Mouse (Mus musculus) stomach, embryonic 15.5 days (tissue): ENCODE results near the gene Kcnmb1. TPM values are rescaled to one million over a fixed set of nuclear protein-coding genes. Genes with fewer than 3 reads are reported as not detected.
A peak's percentile ranks its signal among the peaks of the same experiment; 100 is the strongest.

Experiments used
- ATAC-seq: fragments of 200-750 bp; cut with Nextera tagmentation; 2 replicates; pipeline ENCODE4 v1.8.0; 2017; ENCODE audit warnings: low read depth, moderate number of reproducible peaks, moderate TSS enrichment; ENCODE audit not compliant: insufficient read depth, low FRiP score
- H3K27ac ChIP-seq: fragments of 300-500 bp; sonication (generic); 2 replicates; pipeline ENCODE4 v1.5.1; 2015; ENCODE audit warnings: mild to moderate bottlenecking, inconsistent platforms
- H3K27me3 ChIP-seq: fragments of 300-500 bp; sonication (generic); replicated peaks from 2 replicates; pipeline ENCODE4 v1.6.1; 2015; ENCODE audit warnings: inconsistent platforms
- H3K36me3 ChIP-seq: fragments of 300-500 bp; sonication (generic); 2 replicates; pipeline ENCODE4 v1.6.1; 2015; ENCODE audit warnings: inconsistent platforms
- H3K4me1 ChIP-seq: fragments of 300-500 bp; sonication (generic); 2 replicates; pipeline ENCODE4 v1.6.1; 2015; ENCODE audit warnings: inconsistent platforms
- H3K4me2 ChIP-seq: fragments of 300-500 bp; sonication (generic); 2 replicates; pipeline ENCODE4 v1.6.1; 2015; ENCODE audit warnings: mild to moderate bottlenecking, inconsistent platforms
- H3K4me3 ChIP-seq: fragments of 300-500 bp; sonication (generic); replicated peaks from 2 replicates; pipeline ENCODE4 v1.5.1; 2015; ENCODE audit warnings: inconsistent platforms
- H3K9ac ChIP-seq: fragments of 300-500 bp; sonication (generic); 2 replicates; pipeline ENCODE4 v1.6.1; 2015; ENCODE audit warnings: inconsistent platforms
- H3K9me3 ChIP-seq: fragments of 300-500 bp; sonication (generic); 2 replicates; pipeline ENCODE4 v1.6.1; 2016; ENCODE audit warnings: inconsistent platforms
- WGBS: fragments of 180-500 bp; shearing (Covaris S2); methylation state at CpG from one replicate; pipeline ENCODE4 v1.1.7; 2015; 5-methylcytosine and 5-hydroxymethylcytosine counted together
- polyA plus RNA-seq: library from polyadenylated mRNA; unstranded; fragments of >200 nt; fragmentation: Nextera tagmentation; extraction: Ambion mirVana; gene quantifications from 2 replicates; pipeline ENCODE4 v1.2.1, GENCODE M21; 2015

Kcnmb1 gene
- polyA plus RNA-seq, 1 experiment from 2014 or later = 2.2 TPM

DNA sequence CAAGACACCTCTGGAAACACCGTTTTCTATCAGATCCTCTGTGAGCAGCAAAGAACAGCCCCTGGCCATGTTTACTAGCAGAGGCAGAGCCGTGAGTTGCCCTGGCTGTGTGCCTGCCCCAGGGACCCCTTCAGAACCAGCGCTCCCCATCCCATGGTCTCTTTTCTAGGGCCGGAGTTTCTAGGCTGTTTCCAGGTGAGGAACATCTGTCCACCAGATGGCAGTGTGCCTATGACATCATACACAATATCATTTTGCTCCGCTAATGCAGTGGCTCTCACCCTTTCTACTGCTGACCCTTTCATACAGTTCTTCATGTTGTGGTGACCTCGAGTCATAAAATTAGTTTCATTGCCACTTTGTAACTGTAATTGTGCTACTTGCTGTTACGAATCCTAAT lies 34.2 kb upstream of the Kcnmb1 start:
- Histone ChIP-seq H3K9me3 (no peaks in the 10 kb centered on the region), H3K4me3 (no peak overlapping the region), H3K27me3 (no peaks in the 10 kb centered on the region; the same call in 1 of the 2 replicates), H3K36me3 (no peaks in the 10 kb centered on the region), H3K4me1 (peaks cover 19% of the 10 kb centered on the region), H3K27ac (no peak overlapping the region), H3K9ac (no peak overlapping the region), H3K4me2 (no peak overlapping the region)
- WGBS = 30% methylated on average over 7 of the region's 7 CpGs
- ATAC-seq = no peak

DNA sequence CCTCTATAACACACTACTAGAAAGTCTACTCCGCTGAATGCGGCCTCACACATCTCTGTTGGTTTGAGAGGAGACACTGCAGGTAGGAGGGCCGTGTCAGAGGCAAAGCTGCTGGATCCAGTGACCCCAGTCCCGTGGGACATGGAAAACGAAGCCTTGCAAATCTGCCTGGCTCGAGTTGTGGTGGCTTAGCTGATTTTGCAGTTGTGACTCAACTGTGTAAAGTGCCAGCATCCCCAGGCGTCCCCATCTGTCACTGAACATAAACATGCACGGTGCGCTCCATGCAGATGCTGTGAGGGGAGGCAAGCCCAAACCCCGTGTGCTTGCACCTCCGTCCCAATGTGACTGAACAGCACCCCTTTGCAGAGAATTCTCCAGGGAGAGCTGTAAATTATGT lies 33.4 kb upstream of the Kcnmb1 start:
- no peaks in the 10 kb centered on the region for H3K9me3 ChIP-seq
- no peak overlapping the region for H3K9ac ChIP-seq
- no peaks in the 10 kb centered on the region; the same call in 1 of the 2 replicates for H3K27me3 ChIP-seq
- H3K36me3 ChIP-seq = no peaks in the 10 kb centered on the region
- 62% methylated on average over 11 of the region's 11 CpGs for WGBS
- ATAC-seq = no peak
- no peak overlapping the region for H3K27ac ChIP-seq
- no peak overlapping the region for H3K4me2 ChIP-seq
- peaks cover 19% of the 10 kb centered on the region for H3K4me1 ChIP-seq
- H3K4me3 ChIP-seq = no peak overlapping the region

DNA sequence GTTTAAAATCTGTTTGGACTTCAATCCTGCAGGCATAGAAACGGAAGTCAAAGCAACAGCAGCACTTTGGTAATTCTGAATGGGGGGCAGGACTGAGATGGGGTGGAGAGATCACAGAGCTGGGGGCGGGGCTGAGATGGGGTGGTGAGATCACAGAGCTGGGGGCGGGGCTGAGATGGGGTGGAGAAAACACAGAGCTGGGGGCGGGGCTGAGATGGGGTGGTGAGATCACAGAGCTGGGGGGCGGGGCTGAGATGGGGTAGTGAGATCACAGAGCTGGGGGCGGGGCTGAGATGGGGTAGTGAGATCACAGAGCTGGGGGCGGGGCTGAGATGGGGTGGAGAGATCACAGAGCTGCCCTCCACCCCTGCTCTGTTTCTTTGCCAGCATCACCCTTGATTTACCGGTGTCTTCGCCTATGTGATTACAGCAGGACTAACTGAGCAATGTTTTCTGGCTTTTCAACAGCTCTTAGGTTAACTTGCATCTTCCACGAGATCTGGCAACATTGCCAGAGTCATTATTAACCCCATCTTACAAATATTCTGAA lies 30.9 kb upstream of the Kcnmb1 start:
- no peaks in the 10 kb centered on the region for H3K9me3 ChIP-seq
- peak; percentile 40; the same call in 1 of the 2 replicates for ATAC-seq
- no peak overlapping the region for H3K9ac ChIP-seq
- no peak overlapping the region for H3K4me3 ChIP-seq
- H3K4me1 ChIP-seq = peaks cover 14% of the 10 kb centered on the region
- no peaks in the 10 kb centered on the region; the same call in 1 of the 2 replicates for H3K27me3 ChIP-seq
- no peaks in the 10 kb centered on the region for H3K36me3 ChIP-seq
- H3K4me2 ChIP-seq = peak overlapping the region; percentile 27
- H3K27ac ChIP-seq = 0 out of 2 replicates have a peak overlapping the region, but pooled peaks have one; percentile 21
- 13% methylated on average over 6 of the region's 10 CpGs for WGBS

DNA sequence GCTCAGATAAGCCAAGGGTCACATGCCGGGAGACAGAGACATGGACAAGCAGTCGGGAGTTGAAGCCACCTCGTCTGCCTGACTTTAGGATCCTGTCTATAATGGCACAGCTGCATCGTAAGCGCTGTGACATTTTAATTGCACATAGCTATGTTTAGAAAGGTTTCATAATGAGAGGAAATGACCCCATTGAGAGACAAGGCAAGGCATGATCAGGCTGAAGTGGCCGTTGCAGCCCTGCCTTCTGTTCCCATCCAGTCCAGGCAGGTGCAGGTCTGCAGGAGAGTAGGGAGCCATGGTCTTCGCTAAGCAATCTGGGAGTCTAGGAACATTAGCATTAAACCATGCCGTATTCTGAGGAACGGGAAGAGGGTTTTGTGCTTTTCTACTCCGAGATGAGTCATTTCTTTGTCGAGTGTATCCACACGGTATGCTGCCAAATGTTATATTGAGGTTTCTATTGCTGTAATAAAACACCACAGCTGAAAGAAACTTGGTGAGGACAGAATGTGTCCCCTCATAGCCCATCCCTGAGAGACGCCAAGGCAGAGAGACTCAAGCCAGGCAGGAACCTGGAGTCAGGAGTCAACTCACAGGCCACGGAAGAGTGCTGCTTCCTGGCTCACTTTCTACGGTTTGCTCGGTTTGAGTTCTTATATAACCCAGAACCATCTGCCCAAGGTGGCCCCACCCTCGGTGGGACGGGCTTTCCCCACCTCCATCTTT lies 30.3 kb upstream of the Kcnmb1 start:
- H3K4me1 ChIP-seq = peaks cover 12% of the 10 kb centered on the region
- H3K9ac ChIP-seq = no peak overlapping the region
- no peaks in the 10 kb centered on the region; the same call in 1 of the 2 replicates for H3K27me3 ChIP-seq
- 40% methylated on average over 18 of the region's 18 CpGs for WGBS
- H3K4me2 ChIP-seq = peak overlapping the region; percentile 27
- ATAC-seq = no peak
- H3K27ac ChIP-seq = 0 out of 2 replicates have a peak overlapping the region, but pooled peaks have one; percentile 21
- H3K4me3 ChIP-seq = no peak overlapping the region
- H3K36me3 ChIP-seq = no peaks in the 10 kb centered on the region
- H3K9me3 ChIP-seq = no peaks in the 10 kb centered on the region

DNA sequence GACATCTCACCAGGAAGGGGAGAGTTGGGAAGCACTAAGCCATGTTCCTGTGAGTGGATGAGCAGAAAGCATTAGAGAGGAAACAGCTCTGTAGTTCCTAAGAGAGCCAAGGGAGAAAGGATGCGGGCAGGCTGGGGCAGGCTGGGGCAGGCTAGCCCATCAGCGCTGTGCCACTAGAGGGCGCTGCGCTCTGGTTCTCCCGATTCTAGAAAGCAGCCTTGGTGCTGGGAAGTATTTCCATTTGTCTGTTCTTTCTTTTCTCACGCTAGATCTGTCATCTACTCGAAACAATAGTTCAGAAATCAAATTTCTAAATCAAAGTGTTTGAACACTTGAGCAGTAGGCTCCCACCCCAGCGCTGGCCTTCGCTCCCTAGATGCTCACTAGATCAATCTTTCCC lies 28.5 kb upstream of the Kcnmb1 start:
- ATAC-seq = no peak
- Histone ChIP-seq H3K4me3 (no peak overlapping the region), H3K27me3 (no peaks in the 10 kb centered on the region), H3K9ac (no peak overlapping the region), H3K27ac (no peak overlapping the region), H3K4me1 (peaks cover 10% of the 10 kb centered on the region), H3K36me3 (no peaks in the 10 kb centered on the region), H3K9me3 (no peaks in the 10 kb centered on the region), H3K4me2 (no peak overlapping the region)
- 58% methylated on average over 9 of the region's 9 CpGs for WGBS

DNA sequence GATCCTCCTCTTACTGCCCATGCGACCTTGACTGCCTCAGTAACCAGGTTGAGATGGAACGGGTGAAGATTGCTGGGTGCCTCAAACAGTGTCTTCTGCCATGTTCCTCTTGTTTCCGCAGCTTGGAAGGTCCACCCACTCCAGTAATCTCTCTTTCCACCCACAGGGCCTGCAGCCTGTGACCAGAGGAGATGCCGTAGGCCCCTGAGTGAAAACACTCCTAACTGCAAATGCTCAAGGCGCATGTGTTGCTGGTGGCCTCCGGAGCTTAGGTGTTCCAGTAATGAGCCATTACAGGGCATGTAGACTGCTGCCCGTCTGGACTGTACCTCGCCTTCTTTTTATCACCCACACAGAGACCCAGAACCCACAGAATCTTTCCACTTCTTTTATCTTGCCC lies 25.2 kb upstream of the Kcnmb1 start:
- Histone ChIP-seq H3K27me3 (no peaks in the 10 kb centered on the region), H3K27ac (no peak overlapping the region), H3K9ac (no peak overlapping the region), H3K4me2 (no peak overlapping the region), H3K4me3 (no peak overlapping the region), H3K36me3 (no peaks in the 10 kb centered on the region), H3K4me1 (peaks cover 2% of the 10 kb centered on the region; the same call in 1 of the 2 replicates), H3K9me3 (no peaks in the 10 kb centered on the region)
- WGBS = 85% methylated on average over 8 of the region's 8 CpGs
- no peak for ATAC-seq

DNA sequence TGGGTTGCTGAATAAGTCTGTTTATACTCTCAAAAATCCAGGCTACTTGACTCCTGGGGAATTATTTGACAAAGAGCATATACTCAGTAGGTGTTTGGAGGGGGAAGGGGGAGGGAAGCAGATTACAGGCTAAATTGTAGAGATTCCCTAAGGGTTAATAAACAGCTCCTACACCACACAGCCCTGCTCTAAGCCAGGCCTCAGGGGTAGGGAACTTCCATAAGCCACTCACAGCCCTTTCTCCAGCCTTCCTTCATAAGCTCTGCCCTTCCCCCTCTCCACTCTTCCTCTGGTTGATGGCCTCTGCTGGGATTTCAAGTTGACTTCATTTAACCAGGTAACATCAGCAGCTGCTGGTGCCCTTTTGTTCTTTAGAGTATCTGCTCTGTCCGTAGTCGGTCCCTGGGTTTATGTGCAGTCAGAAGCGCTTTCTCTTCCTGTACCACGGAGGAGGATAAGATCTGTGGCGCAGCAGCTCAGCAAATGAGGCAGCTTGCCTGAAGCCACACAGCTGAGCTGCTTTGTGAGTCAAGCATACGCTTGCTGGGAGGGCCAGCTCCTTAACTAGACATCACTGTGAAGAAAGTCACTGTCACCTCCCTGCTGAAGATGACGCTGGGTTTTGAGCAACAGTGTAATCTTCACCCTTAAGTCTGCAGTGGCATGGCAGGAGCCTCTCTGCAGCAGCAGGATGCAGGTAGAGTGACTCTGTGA lies 24.1 kb upstream of the Kcnmb1 start:
- Histone ChIP-seq H3K27ac (no peak overlapping the region), H3K4me2 (no peak overlapping the region), H3K4me3 (no peak overlapping the region), H3K27me3 (no peaks in the 10 kb centered on the region), H3K9me3 (no peaks in the 10 kb centered on the region), H3K9ac (no peak overlapping the region), H3K36me3 (no peaks in the 10 kb centered on the region), H3K4me1 (no peaks in the 10 kb centered on the region)
- ATAC-seq = no peak
- 52% methylated on average over 7 of the region's 7 CpGs for WGBS

DNA sequence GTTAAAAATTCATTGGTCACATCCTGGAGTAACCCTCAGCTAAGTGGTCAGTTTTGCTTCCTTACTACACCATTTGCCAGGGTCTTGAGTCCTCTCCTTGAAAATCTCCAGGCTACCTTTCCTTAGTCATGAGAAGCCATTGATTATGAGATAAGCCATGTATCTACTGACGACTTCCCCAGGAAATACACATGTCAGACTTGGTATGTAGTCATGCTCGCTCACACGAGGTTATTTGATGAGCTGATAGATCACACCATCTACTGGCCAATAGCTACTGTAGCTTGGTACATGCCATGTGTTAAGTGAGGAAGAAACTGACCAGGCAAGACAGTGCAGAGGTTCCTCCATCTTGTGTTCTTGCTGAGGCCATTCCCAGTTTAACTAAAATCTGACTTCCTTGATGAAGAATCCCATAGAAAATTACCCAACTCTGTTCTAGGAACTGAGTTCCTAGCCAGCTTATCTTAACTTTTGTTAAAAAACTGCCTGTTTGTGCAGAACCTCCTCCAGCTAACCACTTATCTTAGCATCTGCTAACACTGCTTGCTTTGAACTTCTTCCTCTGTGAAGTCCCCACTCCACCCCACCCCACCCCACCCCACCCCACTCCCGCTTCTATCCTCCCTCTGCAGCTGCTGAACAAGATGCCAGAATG lies 23.2 kb upstream of the Kcnmb1 start:
- Histone ChIP-seq H3K4me1 (no peaks in the 10 kb centered on the region), H3K9me3 (no peaks in the 10 kb centered on the region), H3K27me3 (no peaks in the 10 kb centered on the region), H3K9ac (no peak overlapping the region), H3K36me3 (no peaks in the 10 kb centered on the region), H3K4me2 (no peak overlapping the region), H3K4me3 (no peak overlapping the region), H3K27ac (no peak overlapping the region)
- 61% methylated on average over 4 of the region's 4 CpGs for WGBS
- ATAC-seq = no peak

DNA sequence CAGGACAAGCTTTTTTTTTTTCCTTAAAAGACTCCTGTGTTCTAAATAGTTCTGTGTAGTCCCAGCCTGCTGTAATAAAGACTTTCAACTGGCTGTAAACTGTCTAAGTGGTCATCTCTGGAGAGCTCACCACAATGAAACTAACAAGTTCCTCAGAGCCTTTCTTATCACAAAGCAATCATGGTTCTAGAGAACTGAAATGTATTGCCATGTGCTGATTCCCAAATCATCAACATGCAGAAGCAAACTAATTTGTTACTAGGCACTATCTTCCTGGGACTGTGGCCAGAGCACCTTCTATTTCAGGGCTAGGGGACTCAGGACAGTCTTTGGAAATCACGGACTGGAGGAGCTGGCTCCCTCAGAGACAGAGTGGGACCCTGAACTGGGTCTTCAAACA lies 19.2 kb upstream of the Kcnmb1 start:
- Histone ChIP-seq H3K4me1 (no peaks in the 10 kb centered on the region), H3K36me3 (no peaks in the 10 kb centered on the region), H3K4me3 (no peak overlapping the region), H3K27me3 (no peaks in the 10 kb centered on the region), H3K9ac (no peak overlapping the region), H3K4me2 (no peak overlapping the region), H3K9me3 (no peaks in the 10 kb centered on the region), H3K27ac (no peak overlapping the region)
- 85% methylated on average over 1 of the region's 1 CpGs for WGBS
- ATAC-seq = no peak

DNA sequence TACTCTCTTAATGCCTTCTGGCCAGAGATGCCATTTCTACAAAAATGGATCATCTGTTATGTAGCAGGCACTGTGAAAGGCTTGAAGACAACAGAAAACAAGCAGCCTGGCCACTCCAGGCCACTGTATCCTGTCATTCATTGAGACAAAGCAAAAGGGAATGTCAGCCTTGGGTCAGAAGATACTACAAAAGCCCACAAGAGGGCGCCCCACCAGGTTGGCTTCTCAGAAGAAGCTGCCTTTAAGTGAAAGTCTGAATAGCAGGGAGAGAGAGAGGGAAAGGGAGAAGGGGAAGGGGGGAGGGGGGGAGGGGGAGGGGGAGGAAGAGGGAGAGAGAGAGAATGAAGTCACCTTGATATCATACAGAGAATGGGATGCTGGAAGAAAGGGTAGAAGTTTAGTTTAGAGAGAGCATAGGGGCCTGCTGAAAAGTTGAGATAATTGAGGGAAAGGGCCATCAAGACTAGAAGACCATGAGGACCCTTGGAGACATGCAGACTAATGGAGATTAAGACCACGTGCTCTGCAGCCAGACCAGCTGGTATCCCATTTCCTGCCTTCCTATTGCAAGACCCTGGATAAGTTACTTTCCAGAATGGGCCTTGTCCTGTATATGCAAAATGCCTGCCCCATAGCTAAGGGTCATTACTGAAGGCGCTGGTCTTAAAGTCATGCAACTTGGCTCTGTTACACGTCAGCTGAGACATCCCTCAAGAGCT lies 18.6 kb upstream of the Kcnmb1 start:
- Histone ChIP-seq H3K9me3 (no peaks in the 10 kb centered on the region), H3K9ac (no peak overlapping the region), H3K4me1 (no peaks in the 10 kb centered on the region), H3K4me3 (no peak overlapping the region), H3K27ac (no peak overlapping the region), H3K36me3 (no peaks in the 10 kb centered on the region), H3K4me2 (no peak overlapping the region), H3K27me3 (no peaks in the 10 kb centered on the region)
- ATAC-seq = no peak
- 63% methylated on average over 4 of the region's 4 CpGs for WGBS

DNA sequence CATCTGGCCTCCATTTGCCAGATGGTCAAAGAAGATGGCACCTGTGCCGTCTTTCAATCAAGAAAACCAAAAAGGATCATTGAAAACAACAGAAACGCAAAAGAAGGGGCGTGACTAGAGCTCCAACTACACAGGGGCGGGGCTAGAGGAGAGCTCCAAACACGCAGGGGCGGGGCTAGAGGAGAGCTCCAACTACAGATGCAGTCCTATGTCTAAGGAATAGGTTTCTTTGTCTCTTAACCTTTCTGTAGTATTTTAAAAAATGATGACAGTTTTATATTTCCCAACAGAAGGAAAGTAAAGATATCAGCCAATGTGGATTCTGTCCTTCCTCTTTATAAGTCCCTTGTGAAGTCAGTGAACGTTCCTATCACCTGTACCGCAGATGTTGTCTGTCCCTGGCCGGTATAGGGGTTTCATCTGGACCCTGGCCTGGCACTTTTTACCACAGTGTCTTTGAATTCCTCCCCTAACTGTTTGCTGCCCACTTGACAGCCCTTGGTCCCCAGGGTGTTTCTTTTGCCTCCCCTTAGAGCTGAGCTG lies 18.0 kb upstream of the Kcnmb1 start:
- H3K4me3 ChIP-seq = no peak overlapping the region
- ATAC-seq = no peak
- no peaks in the 10 kb centered on the region for H3K4me1 ChIP-seq
- no peaks in the 10 kb centered on the region for H3K36me3 ChIP-seq
- no peak overlapping the region for H3K27ac ChIP-seq
- H3K9me3 ChIP-seq = no peaks in the 10 kb centered on the region
- H3K27me3 ChIP-seq = no peaks in the 10 kb centered on the region
- H3K4me2 ChIP-seq = no peak overlapping the region
- no peak overlapping the region for H3K9ac ChIP-seq
- WGBS = 81% methylated on average over 9 of the region's 9 CpGs
